Mouse (Mus musculus) splenic B cell, adult 2 months (primary cell): ENCODE data around the gene Plcb1.

Source experiments
- DNase-seq: peaks from one replicate; pipeline ENCODE4 v3.0.0-alpha.2; 2011; ENCODE audit warnings: low read depth, low spot score
- H3K27me3 ChIP-seq: 2 replicates; pipeline ENCODE4 v1.6.1; 2012; ENCODE audit warnings: mild to moderate bottlenecking, low read length, moderate library complexity, mixed read lengths; ENCODE audit not compliant: control insufficient read depth, poor library complexity, insufficient read depth, severe bottlenecking
- H3K36me3 ChIP-seq: 2 replicates; pipeline ENCODE4 v1.6.1; 2012; ENCODE audit warnings: mild to moderate bottlenecking, low read length, moderate library complexity, mixed read lengths; ENCODE audit not compliant: control insufficient read depth, poor library complexity, insufficient read depth, severe bottlenecking

Plcb1 gene

DNA sequence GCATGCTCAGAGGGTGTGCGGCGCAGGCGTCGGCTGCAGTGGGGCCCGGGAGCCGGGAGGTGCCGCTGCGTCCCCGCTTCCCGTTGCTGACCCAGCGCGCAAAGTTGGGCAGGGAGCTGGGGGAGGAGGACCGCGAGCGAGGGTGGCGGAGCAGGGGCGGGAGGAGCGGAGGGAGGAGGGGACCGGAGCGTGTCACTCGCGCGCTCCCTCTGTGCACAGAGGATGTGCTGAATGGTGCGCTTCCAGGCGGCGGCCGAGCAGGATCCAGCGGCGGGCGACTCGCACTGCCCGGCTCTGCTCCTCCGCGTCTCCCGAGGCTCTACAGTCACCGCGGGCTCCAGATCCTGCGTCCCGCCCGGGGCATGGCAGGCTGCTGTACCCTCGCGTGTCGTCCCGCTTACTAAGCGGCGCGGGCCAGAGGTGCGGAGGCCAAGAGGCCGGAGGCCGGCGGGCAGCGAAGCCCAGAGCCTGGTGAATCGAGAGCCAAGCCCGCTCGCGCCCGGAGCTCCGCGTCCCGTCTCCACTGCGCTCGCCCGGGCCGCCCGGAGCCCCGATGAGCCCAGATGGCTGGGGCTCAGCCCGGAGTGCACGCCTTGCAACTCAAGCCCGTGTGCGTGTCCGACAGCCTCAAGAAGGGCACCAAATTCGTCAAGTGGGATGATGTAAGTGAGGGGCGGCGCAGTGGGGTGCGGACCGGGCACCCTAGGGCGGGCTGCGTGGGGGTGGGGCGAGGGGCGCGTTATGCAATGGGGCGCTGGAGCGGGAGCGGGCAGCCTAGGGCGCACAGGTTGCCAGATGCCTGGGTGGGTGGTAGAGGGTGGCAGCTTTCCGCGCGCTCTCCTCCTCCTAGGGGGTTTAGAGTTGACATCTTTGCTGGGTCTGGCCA lies at the start of gene Plcb1:
Plcb1 (plus strand) TSS at position 98 of the 886 bp plus-strand sequence.
- Histone ChIP-seq H3K27me3 (no peaks in the 10 kb centered on the region), H3K36me3 (no peaks in the 10 kb centered on the region)
- no peak for DNase-seq

DNA sequence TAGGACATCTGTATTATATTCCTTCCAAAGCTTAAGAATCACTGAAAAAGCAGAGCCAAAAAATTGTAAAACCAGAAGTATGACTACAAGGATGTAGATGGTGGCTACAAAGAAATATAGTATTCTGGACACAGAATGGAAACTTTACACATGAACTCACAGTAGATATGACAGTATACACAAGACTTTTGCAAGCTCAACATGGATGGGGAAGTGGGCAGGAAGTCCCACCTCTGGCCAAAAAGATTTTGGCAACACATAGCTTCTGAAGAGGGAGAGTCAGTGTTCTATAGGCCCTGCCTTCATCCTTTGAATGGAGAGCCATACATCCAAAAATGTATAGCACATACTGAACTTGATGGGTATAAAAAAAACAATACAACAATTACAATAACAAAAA lies 30.3 kb upstream of the Plcb1 start:
- no peaks in the 10 kb centered on the region for H3K36me3 ChIP-seq

DNA sequence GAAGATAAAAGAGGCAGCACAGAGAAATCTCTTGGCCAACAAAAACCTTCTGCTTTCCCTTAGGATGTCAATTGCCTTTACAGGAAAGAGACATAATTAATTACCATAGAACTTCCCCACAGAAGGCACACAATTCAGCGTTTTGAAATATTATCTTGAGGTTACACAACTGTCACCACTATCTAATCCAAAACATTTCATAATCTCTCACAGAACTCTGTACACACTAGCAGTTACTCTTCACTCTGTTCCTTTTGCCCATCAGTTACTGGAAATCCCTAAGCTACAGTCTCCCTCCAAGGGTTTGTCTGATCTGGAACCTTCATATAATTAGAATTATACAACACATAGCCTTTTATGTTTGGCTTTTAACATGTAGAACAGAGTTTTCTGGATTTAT lies 29.8 kb upstream of the Plcb1 start:
- Histone ChIP-seq H3K27me3 (no peaks in the 10 kb centered on the region), H3K36me3 (no peaks in the 10 kb centered on the region)
- DNase-seq, result no peak

More for the DNA sequence above, 30.3 kb upstream of the Plcb1 start:
- no peaks in the 10 kb centered on the region for H3K27me3 ChIP-seq
- no peak for DNase-seq

DNA sequence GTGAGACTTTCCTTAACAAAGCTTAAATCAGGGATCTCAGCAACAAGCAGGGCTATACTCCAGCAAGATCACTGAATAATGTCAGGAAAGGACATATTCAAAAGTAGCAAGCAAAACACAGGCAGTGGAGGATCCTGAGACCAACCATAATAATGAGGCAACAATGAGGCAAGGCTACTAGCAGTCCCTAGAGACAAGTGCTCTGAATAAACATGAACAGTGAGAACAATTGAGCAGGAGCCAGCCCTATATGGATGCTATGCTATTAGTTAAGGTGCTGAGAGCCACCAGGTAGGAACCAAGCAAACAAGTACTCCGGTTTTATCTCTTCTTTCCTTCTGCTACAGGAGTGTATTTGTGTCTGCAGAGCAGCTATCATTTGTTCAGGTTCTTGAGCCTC lies 24.8 kb upstream of the Plcb1 start:
- H3K27me3 ChIP-seq, result no peaks in the 10 kb centered on the region
- no peak for DNase-seq
- no peaks in the 10 kb centered on the region for H3K36me3 ChIP-seq

DNA sequence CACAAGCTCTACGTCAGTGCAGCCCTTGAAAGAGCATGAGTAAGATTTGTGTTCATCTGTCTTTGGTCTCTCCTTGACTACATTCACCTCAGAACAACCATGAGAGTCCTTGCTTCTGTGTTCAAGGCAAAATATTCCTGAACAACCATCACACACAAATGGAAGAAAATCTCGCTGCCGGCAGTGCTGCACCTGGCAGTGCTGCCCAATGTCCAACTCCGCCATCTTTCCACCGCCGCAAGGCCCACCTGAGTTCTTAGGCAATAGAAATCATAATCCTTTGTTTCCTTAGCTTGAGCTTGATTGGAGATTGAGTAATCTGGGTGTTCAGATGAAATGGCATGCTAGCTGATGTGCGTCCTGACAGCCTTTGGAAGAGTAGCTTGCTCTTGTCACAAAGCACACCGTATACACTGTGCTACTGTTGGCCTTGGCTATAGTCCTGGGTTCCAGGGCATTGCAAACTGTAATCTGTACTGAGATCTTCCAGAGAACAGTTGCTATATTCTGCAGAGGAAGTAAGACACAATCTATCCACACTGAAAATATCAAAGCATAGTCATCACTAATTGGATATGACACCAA lies 22.4 kb upstream of the Plcb1 start:
- Histone ChIP-seq H3K27me3 (no peaks in the 10 kb centered on the region), H3K36me3 (no peaks in the 10 kb centered on the region)
- DNase-seq, result no peak

DNA sequence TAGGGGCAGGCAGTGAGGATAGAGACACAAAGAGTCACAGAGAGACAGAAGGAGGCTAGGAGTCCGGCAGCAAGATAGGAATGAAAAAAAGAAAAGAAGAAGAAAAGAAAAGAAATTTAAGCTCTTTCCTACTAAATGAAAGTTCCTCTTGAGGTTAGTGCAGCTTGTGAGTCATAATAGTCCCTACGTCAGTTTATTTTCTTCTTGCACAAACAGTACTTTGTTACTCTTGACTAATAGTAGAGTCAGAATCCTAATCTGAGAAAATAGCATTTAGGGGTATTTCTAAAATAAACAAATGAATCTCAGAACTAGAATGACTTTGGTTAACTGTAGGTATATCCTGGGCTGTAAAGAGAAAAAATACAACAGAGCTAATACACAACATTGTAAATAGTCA lies 21.4 kb upstream of the Plcb1 start:
- DNase-seq, result no peak

DNA sequence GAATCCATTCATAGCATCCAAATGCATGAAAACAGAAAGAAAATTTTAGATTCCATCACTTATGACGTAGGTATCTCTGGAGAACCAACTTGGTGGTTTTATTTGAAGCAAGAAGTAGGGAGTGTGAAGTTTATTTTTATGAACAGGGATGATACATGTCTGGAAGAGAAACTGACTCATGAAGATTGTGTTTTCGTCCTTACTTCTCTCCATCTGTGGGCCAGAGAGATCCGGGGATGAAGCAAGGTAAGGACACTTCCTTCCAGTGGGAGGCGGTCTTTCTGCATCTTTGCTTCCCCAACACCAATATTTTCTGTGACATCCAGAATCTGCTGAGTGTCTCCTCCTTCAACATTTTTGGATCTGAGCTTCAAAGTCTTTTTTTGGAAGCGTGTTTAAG lies 6.0 kb upstream of the Plcb1 start:
- H3K36me3 ChIP-seq, result no peaks in the 10 kb centered on the region
- no peak for DNase-seq
- H3K27me3 ChIP-seq, result no peaks in the 10 kb centered on the region

More for the DNA sequence above, 21.4 kb upstream of the Plcb1 start:
- Histone ChIP-seq H3K36me3 (no peaks in the 10 kb centered on the region), H3K27me3 (no peaks in the 10 kb centered on the region)

DNA sequence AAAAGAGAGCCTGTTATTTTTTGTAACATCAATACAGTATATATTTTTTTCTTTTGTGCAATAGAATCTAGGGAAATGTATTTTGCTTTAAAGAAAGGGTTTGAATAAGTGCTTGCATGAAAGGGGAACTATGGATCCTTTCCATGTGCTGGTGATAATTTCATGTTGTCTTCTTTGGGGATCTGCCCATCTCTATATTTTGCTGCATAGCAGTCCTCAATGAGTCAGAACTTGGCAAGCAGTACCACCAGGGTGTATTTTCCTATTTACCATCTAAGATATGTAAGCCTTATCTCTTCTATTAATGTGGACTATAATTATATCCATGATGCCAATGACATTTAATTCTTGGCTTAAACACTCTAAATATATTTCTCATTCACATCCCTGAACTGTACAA lies 5.6 kb upstream of the Plcb1 start:
- no peaks in the 10 kb centered on the region for H3K27me3 ChIP-seq
- no peak for DNase-seq
- no peaks in the 10 kb centered on the region for H3K36me3 ChIP-seq

DNA sequence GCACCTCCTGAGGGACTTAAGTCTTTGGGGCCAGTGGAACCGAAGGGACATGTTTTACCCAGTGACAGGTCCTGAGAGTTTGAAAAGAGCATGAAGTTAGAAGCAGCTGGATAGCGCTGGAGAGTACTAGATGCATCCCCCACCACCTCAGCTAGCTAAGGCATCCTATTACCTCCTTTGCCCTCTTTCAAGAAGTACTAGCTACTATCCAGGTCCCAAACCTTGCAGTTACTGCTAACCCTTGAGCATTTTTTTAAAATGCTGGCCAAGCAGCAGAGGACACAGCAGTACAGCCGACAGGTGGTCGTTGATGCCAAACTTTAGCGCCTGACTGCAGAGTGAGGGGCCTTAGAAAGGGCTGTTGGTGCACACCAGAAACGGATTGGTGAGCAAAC lies 986 bp downstream of the Plcb1 start:
- no peaks in the 10 kb centered on the region for H3K27me3 ChIP-seq
- DNase-seq, result no peak
- no peaks in the 10 kb centered on the region for H3K36me3 ChIP-seq

DNA sequence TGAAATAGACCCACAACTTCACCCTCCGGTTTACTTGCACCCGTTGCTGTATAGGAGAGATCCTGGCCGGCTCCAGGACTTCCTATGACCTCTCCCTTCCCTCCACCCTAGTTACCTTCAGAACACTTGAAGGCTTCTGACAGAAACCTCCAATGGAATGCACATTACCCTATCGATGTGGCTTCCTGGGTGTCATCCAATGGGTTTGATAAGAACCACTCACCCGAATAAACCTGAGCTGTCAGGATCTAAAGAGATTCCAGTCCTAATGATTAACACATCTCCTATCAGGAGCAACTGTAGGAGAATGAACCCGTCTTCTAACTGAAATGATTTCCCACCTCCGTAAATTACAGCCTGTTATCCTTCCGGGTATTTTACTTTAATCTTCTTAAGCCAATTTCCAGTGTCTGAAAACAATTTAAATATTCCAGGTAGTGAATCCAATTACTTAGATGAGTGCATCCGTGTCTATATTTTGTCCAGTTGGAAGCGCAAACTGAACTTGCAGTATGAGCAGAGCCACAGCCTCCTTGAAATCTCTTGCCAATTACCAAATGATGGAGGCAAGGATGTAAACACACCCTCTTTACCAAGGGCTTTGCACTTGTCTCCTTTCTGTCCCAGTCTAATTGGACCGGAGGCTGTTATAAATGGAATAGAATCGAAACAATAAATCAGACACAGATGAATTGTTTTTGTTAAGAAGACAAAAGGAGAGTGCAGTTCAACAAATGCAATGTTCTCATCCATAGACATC lies 1.6 kb downstream of the Plcb1 start:
- H3K36me3 ChIP-seq, result no peaks in the 10 kb centered on the region
- H3K27me3 ChIP-seq, result no peaks in the 10 kb centered on the region
- DNase-seq, result no peak

DNA sequence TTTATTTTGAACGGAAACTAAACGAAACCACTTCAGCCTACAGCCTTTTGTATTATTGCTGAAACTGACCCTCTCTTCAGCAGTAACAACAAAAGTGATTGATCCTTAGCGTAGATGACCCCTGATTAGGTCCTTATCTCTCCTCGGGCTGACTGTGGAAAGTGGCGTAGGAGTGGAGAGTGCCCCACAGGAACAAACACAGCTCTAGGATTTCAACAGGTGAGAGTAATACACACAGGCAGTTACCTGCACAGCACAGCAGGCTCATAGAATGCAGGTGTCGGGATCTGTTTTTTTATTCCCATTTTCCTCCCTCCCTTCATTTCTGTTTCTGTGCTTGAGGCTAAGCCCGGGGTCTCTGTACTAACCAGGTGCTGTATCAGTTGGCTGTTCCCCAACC lies 7.1 kb downstream of the Plcb1 start:
- no peaks in the 10 kb centered on the region for H3K27me3 ChIP-seq
- no peak for DNase-seq
- H3K36me3 ChIP-seq, result no peaks in the 10 kb centered on the region

DNA sequence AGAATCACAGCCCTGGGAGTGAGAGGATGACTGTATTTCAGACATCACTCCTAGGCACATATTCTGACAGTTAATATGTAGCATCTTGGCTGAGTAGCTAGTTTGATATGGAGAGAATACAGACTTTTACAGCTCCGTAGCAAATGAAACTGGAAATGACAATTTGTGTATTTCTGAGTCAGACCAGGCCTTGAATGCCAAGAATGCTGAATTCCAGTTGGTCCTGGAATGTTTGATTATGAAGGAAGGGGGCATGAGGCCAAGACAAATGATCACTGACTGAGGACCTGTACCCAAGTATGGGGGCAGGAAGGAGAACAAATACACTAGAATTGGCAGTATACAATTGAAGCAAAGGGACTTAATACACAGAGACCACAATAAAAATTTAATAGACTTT lies 14.4 kb downstream of the Plcb1 start:
- Histone ChIP-seq H3K36me3 (no peaks in the 10 kb centered on the region), H3K27me3 (no peaks in the 10 kb centered on the region)
- no peak for DNase-seq

DNA sequence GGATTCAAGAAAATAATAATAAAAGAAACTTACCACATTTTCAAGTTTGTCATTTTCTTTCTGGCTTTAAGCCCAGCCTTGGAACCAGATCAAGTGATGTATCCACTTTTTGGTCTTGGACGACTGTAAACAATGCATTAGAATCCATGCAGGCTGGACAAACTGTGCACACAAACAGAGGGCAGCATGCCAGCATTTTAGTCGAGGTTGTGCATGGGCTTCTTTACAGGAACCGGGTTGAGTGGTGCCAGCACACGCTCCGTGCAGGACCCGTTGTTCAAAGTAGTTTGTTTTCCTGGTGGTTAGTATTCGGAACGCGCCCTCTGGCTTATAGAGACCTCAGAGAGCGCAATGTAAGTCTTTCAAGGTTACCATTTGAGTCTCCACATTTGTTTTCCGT lies 30.5 kb downstream of the Plcb1 start:
- Histone ChIP-seq H3K27me3 (no peaks in the 10 kb centered on the region), H3K36me3 (no peaks in the 10 kb centered on the region)
- no peak for DNase-seq

DNA sequence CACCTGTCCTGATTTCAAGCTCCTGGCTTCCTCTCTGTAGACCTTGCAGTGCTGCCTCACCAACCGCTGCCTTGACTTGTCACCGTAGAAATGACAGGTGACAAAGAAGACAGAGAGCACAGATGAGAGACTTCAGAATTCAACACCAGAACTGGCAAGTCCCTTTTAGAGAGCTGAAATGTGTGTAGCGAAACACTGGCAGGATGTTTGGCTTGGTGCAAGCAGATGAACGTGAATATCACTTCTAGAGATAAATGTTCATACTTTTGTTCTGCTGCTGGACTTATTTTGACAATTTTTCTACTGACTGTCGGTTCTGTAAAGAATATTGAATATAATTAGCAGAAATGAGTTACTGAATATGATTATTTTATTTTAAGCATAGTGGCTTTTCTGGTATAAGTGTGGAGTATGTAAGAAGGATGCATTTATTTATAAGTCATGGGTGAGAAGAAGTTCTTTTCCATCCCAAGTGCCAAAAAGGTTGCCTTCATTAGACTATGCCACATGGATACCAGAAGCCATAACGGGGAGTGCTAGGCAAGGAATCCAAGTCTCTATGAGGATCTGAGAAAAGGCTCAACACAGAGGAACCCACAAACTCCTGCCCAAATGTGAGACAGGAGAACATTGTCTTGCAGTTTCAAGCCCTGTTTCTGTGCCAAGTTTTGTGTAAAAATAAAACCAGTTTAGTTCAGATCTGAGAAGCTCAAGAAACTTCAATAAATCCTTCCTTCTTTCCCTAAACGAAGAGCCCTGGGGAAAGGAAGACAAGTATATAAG lies 31.4 kb downstream of the Plcb1 start:
- H3K27me3 ChIP-seq, result no peaks in the 10 kb centered on the region
- H3K36me3 ChIP-seq, result no peaks in the 10 kb centered on the region
- no peak for DNase-seq
